Mouse (Mus musculus) frontal cortex, adult (tissue): ENCODE data around the gene Asic2.
"Not testable (repeated sequence)": the region's sequence is repeated elsewhere in the genome, so short reads cannot be mapped to it uniquely, and the experiment has no call there.

ENCODE experiments used
- ATAC-seq: cut with Nextera tagmentation; 2 replicates; pipeline ENCODE4 v1.9.2; 2017; ENCODE audit warnings: mild to moderate bottlenecking, moderate library complexity, mixed read lengths; ENCODE audit not compliant: low TSS enrichment

Gene Asic2

GRCm38 (mm10) chr11:81361040-81361439 lies 607.2 kb downstream of the Asic2 start:
- no peak for ATAC-seq

GRCm38 (mm10) chr11:81350498-81350897 lies 617.8 kb downstream of the Asic2 start:
- not testable (repeated sequence) for ATAC-seq

GRCm38 (mm10) chr11:81331977-81332376 lies 636.3 kb downstream of the Asic2 start:
- no peak for ATAC-seq

GRCm38 (mm10) chr11:81330982-81331381 lies 637.3 kb downstream of the Asic2 start:
- ATAC-seq, result no peak

GRCm38 (mm10) chr11:81328088-81328487 lies 640.2 kb downstream of the Asic2 start:
- peak; percentile 67; the same call in 1 of the 2 replicates for ATAC-seq

- peak; percentile 73 for ATAC-seq
These were observed 645.1 kb downstream of the Asic2 start for GRCm38 (mm10) chr11:81323146-81323545.

- peak; percentile 69 for ATAC-seq
These were observed 645.8 kb downstream of the Asic2 start for GRCm38 (mm10) chr11:81322466-81322865.

GRCm38 (mm10) chr11:81290041-81290440 lies 678.2 kb downstream of the Asic2 start:
- no peak for ATAC-seq

- no peak for ATAC-seq
These were observed 685.1 kb downstream of the Asic2 start for GRCm38 (mm10) chr11:81283185-81283584.

GRCm38 (mm10) chr11:81280070-81280469 lies 688.2 kb downstream of the Asic2 start:
- ATAC-seq, result no peak

GRCm38 (mm10) chr11:81277406-81277805 lies 690.9 kb downstream of the Asic2 start:
- ATAC-seq, result no peak

- ATAC-seq, result no peak
These were observed 695.4 kb downstream of the Asic2 start for GRCm38 (mm10) chr11:81272677-81273418.

GRCm38 (mm10) chr11:81271422-81271821 lies 696.8 kb downstream of the Asic2 start:
- ATAC-seq, result no peak

- no peak for ATAC-seq
These were observed 697.7 kb downstream of the Asic2 start for GRCm38 (mm10) chr11:81270518-81270917.

- ATAC-seq, result no peak
These were observed 704.5 kb downstream of the Asic2 start for GRCm38 (mm10) chr11:81263757-81264156.

- peak; percentile 91 for ATAC-seq
These were observed 705.1 kb downstream of the Asic2 start for GRCm38 (mm10) chr11:81263193-81263592.

GRCm38 (mm10) chr11:81261259-81261658 lies 707.0 kb downstream of the Asic2 start:
- ATAC-seq, result peak; percentile 93

- not testable (repeated sequence) for ATAC-seq
These were observed 727.1 kb downstream of the Asic2 start for GRCm38 (mm10) chr11:81241183-81241582.

GRCm38 (mm10) chr11:81239966-81240681 lies 728.1 kb downstream of the Asic2 start:
- no peak for ATAC-seq

- ATAC-seq, result peak; percentile 67; the same call in 1 of the 2 replicates
These were observed 729.2 kb downstream of the Asic2 start for GRCm38 (mm10) chr11:81239091-81239490.

GRCm38 (mm10) chr11:81236070-81236469 lies 732.2 kb downstream of the Asic2 start:
- ATAC-seq, result no peak

- no peak for ATAC-seq
These were observed 744.9 kb downstream of the Asic2 start for GRCm38 (mm10) chr11:81223361-81223760.

- ATAC-seq, result no peak
These were observed 747.5 kb downstream of the Asic2 start for GRCm38 (mm10) chr11:81220786-81221185.
